Mouse (Mus musculus): ENCODE data around the gene Itgav. TPM values are rescaled to one million over a fixed set of nuclear protein-coding genes. Genes with fewer than 3 reads are reported as not detected.

Itgav gene
- polyA plus RNA-seq, 1 experiment from 2014 or later, result 24.5 TPM

DNA sequence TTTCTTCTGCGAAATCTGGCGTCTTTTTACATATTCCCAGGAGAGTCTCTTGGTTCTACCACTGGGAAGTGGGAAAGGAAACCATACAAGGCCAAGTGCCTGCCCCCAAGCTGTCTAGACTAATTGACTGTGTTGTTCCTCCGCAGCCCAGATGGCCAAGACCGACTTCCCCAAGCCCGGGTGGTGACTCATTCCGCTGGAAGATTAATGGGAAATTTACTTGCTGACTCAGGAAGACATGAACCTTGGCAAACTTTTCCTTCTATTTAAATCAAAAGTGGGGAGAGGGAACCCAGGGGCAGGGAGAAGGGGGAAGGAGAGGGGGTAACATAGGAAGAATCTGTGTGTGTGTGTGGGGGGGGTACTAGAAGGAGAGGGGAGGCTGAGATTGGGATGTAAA is 9.4 kb upstream of the Itgav start:
- no peaks in the 10 kb centered on the region for H3K4me1 ChIP-seq
- H3K36me3 ChIP-seq, result no peaks in the 10 kb centered on the region
- H3K9ac ChIP-seq, result no peak overlapping the region
- ATAC-seq, result no peak
- H3K4me3 ChIP-seq, result no peak overlapping the region
- H3K27ac ChIP-seq, result no peak overlapping the region
- WGBS (ENCODE audit: insufficient replicate concordance), result 28% methylated on average over 6 of the region's 6 CpGs
- H3K4me2 ChIP-seq, result no peak overlapping the region
- no peaks in the 10 kb centered on the region for H3K9me3 ChIP-seq (replicated peaks)
- no peaks in the 10 kb centered on the region for H3K27me3 ChIP-seq (replicated peaks)

DNA sequence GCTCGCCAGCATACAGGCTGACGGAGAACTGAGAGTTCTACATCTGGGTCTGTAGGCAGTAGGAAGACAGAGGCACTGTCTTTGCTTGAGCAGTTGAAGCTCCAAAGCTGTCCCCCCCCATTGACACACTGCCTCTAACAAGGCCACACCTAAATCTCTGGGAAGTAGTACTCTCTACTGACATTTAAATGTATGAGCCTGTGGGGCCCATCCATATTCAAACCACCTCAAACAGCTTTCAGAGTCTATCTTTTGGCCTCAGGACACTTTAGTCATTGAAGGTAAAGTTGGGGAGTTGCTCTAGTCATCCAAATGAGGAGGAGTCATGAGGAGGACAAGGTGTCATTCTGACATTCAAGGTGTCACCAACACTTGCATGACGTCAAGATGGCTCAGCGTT is 5.9 kb upstream of the Itgav start:
- Histone ChIP-seq H3K36me3 (no peaks in the 10 kb centered on the region), H3K4me2 (no peak overlapping the region), H3K4me1 (peaks cover 12% of the 10 kb centered on the region), H3K27me3 (replicated peaks) (no peaks in the 10 kb centered on the region), H3K9ac (no peak overlapping the region), H3K9me3 (replicated peaks) (no peaks in the 10 kb centered on the region), H3K27ac (no peak overlapping the region), H3K4me3 (no peak overlapping the region)
- ATAC-seq, result no peak
- WGBS (ENCODE audit: insufficient replicate concordance), result 67% methylated on average over 4 of the region's 4 CpGs

DNA sequence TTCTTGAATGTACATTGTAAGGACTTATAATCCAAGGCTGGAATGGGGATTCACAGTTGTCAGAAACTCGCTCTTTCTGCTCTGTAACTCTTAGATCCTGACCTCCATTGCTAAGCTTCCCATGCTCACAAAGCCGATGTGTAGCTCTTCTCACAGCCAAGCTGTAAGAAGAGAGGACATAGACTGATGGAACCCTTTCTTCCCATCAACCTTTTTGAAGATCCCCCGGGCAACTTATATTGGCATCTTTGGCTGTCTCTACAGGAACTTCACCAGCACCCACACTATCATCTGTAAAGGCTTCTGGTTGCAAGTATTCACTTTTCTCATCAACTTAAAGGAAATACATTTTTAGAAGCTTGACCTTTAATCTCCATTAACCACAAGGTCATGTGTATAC is 2.6 kb upstream of the Itgav start:
- peaks cover 15% of the 10 kb centered on the region for H3K27me3 ChIP-seq (replicated peaks)
- no peak overlapping the region for H3K27ac ChIP-seq
- peaks cover 31% of the 10 kb centered on the region for H3K4me1 ChIP-seq
- no peak overlapping the region for H3K4me3 ChIP-seq
- no peaks in the 10 kb centered on the region for H3K9me3 ChIP-seq (replicated peaks)
- no peak for ATAC-seq
- 56% methylated on average over 3 of the region's 3 CpGs for whole genome bisulfite sequencing (ENCODE audit: insufficient replicate concordance)
- H3K36me3 ChIP-seq, result no peaks in the 10 kb centered on the region
- H3K9ac ChIP-seq, result no peak overlapping the region
- H3K4me2 ChIP-seq, result no peak overlapping the region

DNA sequence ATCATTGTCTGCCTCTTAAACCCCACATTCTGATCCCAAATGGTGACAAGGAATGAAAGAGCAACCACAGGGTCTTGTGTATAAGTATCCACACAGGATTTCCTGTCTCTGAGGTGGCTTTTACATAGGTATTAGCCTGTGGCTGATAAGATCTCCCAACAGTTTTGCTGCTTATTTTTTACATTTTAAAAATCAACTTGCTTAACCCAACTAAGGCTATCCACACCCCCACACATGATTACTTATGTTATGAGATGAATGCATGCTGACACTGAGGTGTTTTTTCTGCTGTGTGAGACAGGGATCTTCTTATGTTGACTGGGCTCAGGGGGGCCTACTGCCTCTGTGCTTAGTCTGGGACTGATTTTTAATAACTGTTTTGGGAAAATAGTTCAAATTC is 1.3 kb upstream of the Itgav start:
- Histone ChIP-seq H3K4me2 (no peak overlapping the region), H3K4me3 (no peak overlapping the region), H3K9me3 (replicated peaks) (no peaks in the 10 kb centered on the region), H3K36me3 (no peaks in the 10 kb centered on the region), H3K9ac (no peak overlapping the region), H3K4me1 (peaks cover 31% of the 10 kb centered on the region), H3K27me3 (replicated peaks) (peaks cover 15% of the 10 kb centered on the region), H3K27ac (no peak overlapping the region)
- no peak for ATAC-seq

DNA sequence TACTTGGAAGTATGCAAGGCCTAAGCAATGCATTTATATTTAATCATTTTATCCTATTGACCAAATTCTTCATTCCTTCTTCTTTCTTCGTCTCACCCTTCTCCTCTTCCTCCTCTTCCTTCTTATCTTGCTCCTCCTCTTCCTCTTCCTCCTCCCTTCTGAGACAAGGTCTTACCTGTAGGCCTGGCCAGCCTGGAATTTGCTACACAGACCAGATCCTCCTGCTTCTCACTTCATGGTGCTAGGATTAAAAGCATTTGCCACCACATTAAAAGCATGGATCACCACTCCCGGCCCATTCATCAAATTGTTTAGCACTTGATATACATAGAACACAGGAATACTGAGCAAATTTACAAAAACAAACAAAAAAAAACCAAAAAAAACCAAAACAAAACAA is 851 bp upstream of the Itgav start:
- 45% methylated on average over 2 of the region's 2 CpGs for WGBS (ENCODE audit: insufficient replicate concordance)
- Histone ChIP-seq H3K4me1 (peaks cover 31% of the 10 kb centered on the region), H3K9me3 (replicated peaks) (no peaks in the 10 kb centered on the region), H3K4me3 (peak overlapping the region; percentile 74), H3K4me2 (peak overlapping the region; percentile 86), H3K27me3 (replicated peaks) (peaks cover 15% of the 10 kb centered on the region), H3K9ac (no peak overlapping the region), H3K36me3 (no peaks in the 10 kb centered on the region), H3K27ac (no peak overlapping the region)
- ATAC-seq, result no peak

DNA sequence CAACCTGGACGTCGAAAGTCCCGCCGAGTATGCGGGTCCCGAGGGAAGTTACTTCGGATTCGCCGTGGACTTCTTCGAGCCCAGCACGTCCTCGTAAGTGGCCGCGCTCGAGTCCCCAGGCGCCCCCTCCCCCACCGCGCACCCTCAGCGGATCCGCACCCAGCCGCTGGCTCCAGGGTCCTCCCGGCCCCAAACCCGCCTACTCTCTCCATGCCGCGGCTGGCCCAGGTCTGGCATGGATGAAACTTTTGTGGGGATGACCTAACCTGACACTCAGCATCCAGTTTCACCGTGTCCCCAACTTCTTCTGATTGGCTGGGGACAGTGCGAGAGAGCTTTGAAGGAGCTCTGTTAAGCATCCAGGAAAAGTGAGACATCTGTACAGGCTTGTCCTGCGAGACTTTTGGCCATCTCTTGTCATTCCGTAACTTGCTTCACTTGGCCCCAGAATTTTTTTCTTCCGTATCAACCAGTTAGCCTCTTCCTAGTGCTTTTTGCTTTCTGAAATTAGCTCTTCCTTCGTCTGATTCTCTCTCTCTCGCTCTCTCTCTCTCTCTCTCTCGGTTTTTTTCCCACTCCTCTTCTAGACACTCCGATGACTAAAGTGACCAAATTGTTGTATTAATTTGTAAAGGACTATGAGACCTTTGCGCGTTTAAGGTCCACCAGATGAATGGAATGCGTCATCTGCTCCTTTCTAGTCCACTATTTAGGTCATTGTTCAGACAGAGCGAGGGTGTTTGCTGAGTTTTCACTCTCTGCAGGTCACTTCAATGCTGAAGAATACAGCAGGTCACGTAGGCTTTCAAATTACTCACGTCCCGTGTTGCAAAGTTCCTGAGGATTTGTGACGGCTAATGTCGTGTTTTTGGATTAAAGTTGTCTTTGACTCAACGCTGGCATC is 882 bp downstream of the Itgav start:
- H3K36me3 ChIP-seq, result no peaks in the 10 kb centered on the region
- peak overlapping the region; percentile 84 for H3K27ac ChIP-seq
- peak overlapping the region; percentile 74 for H3K4me3 ChIP-seq
- ATAC-seq, result peak; percentile 59
- no peaks in the 10 kb centered on the region for H3K9me3 ChIP-seq (replicated peaks)
- peak overlapping the region; percentile 86 for H3K4me2 ChIP-seq
- H3K4me1 ChIP-seq, result peaks cover 31% of the 10 kb centered on the region
- peak overlapping the region; percentile 73 for H3K9ac ChIP-seq
- WGBS (ENCODE audit: insufficient replicate concordance), result 8% methylated on average over 44 of the region's 44 CpGs
- H3K27me3 ChIP-seq (replicated peaks), result peaks cover 15% of the 10 kb centered on the region

DNA sequence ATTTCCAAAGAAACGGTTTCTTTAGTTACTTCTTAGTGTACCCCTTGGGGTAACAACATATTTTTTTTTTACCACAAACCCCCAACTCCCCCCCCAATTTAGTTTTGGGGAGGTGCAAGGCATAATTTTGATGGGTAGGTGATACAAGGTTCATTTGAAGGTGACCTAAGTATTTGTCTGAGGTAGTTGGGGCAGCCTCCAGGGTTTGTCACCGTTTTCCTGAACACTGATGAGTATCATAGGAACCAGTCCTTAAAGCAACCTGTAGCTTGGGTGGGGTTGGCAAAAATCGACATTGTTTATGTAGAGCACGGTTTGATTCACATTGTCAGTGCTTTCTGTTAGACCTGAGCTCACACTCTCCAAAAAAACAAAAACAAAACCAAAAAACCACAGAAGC is 1.6 kb downstream of the Itgav start:
- Histone ChIP-seq H3K4me1 (peaks cover 31% of the 10 kb centered on the region), H3K27ac (no peak overlapping the region), H3K4me2 (peak overlapping the region; percentile 86), H3K9me3 (replicated peaks) (no peaks in the 10 kb centered on the region), H3K36me3 (peaks cover 3% of the 10 kb centered on the region; the same call in 1 of the 2 replicates), H3K9ac (no peak overlapping the region), H3K27me3 (replicated peaks) (peaks cover 15% of the 10 kb centered on the region), H3K4me3 (peak overlapping the region; percentile 74; the same call in 1 of the 2 replicates)
- no peak for ATAC-seq
- 42% methylated on average over 4 of the region's 4 CpGs for WGBS (ENCODE audit: insufficient replicate concordance)

DNA sequence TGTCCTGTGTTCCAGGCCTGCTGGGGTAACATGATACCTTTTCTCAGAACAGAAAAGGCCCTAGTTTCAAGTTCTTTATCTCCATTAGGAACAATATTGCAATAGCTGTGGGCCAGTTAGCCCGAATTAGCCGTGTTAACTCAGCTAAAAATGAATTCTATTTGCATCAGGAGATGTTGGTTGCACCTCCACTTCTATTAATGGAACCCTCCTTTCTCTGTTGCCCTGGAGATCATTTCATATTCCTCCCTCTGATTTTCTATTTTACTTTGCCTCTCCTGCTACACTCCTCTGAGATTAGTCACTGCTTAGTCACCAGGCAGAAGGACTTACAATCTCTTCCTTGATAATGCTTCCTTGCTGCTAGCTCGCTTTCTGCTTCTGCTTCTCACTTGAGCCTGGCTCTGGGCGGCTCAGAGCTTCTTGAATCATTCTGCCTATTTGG is 4.1 kb downstream of the Itgav start:
- Histone ChIP-seq H3K9me3 (replicated peaks) (no peaks in the 10 kb centered on the region), H3K4me3 (no peak overlapping the region), H3K36me3 (peaks cover 5% of the 10 kb centered on the region; the same call in 1 of the 2 replicates), H3K27ac (no peak overlapping the region), H3K9ac (no peak overlapping the region), H3K4me1 (peaks cover 19% of the 10 kb centered on the region), H3K4me2 (no peak overlapping the region), H3K27me3 (replicated peaks) (peaks cover 15% of the 10 kb centered on the region)
- no peak for ATAC-seq
- WGBS (ENCODE audit: insufficient replicate concordance), result 41% methylated on average over 4 of the region's 4 CpGs

DNA sequence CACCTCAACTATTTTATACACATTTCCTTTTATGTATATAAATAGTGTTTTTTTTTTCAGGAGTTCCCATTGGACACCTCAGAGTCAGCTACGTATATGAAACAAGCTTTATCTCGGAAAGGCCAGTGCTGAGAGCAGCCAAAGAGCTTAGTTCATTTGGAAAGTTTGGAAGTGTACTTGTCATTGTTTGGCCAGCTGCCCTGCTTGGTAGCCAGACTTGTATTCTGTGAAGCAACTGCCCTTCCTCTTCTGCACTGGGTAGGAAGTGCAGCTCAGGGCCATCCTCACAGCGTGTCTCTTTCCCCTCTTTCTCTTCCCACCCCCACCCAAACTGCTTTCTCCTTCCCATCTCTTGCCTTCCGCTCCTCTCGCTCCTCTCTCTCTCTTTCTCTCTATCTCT is 5.1 kb downstream of the Itgav start:
- Histone ChIP-seq H3K27me3 (replicated peaks) (peaks cover 11% of the 10 kb centered on the region), H3K27ac (no peak overlapping the region), H3K4me3 (no peak overlapping the region), H3K9me3 (replicated peaks) (no peaks in the 10 kb centered on the region), H3K9ac (no peak overlapping the region), H3K4me1 (peaks cover 20% of the 10 kb centered on the region), H3K4me2 (no peak overlapping the region), H3K36me3 (peaks cover 5% of the 10 kb centered on the region; the same call in 1 of the 2 replicates)
- WGBS (ENCODE audit: insufficient replicate concordance), result 60% methylated on average over 5 of the region's 5 CpGs
- no peak for ATAC-seq

DNA sequence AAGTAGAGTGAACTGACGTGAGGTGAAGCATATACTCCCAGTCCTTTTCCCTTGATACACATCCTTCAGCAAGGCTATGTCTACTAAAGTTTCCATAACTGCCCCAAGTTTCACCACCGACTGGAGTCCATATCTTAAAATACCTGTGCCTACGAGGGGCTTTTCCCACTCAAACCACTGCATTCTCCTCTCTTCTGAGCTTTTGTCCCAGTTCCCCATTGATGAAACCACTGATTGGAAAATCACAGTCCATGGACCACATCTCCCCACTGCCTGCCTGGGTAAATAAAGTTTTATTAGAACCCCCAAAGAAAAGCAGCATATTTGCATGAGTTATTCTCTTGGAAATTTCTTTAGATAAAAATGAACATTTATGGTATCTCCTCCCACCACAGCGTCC is 8.7 kb downstream of the Itgav start:
- 78% methylated on average over 4 of the region's 4 CpGs for WGBS (ENCODE audit: insufficient replicate concordance)
- Histone ChIP-seq H3K36me3 (peaks cover 14% of the 10 kb centered on the region), H3K9ac (no peak overlapping the region), H3K9me3 (replicated peaks) (no peaks in the 10 kb centered on the region), H3K27me3 (replicated peaks) (no peaks in the 10 kb centered on the region), H3K4me3 (no peak overlapping the region), H3K27ac (no peak overlapping the region), H3K4me2 (no peak overlapping the region), H3K4me1 (peaks cover 8% of the 10 kb centered on the region)
- ATAC-seq, result no peak

DNA sequence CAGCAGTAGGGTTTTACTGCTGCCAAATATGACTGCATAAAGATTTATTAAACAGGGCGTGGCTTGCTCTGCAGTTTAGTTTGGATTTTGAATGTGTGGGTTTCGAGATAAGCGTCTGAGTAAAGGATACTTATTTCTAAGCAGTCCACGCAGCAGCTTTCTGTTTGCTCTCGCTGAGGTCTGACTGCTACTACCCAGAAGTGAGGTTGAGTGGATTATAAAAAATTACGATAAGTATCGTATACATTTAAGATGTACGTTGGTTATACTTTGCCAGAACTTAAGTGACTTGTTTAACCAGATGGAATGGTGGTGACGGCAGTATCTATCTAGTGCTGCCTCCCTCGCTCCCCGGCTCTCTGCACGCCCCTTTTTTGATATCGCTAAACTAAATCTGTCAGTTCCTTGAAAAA is 9.8 kb downstream of the Itgav start:
- Histone ChIP-seq H3K4me1 (peaks cover 13% of the 10 kb centered on the region), H3K9ac (no peak overlapping the region), H3K9me3 (replicated peaks) (no peaks in the 10 kb centered on the region), H3K36me3 (peaks cover 17% of the 10 kb centered on the region), H3K4me2 (peak overlapping the region; percentile 28), H3K27ac (no peak overlapping the region), H3K27me3 (replicated peaks) (no peaks in the 10 kb centered on the region), H3K4me3 (no peak overlapping the region)
- ATAC-seq, result 0 out of 2 replicates have a peak, but pooled peaks have one; percentile 42
- 43% methylated on average over 13 of the region's 13 CpGs for WGBS (ENCODE audit: insufficient replicate concordance)

DNA sequence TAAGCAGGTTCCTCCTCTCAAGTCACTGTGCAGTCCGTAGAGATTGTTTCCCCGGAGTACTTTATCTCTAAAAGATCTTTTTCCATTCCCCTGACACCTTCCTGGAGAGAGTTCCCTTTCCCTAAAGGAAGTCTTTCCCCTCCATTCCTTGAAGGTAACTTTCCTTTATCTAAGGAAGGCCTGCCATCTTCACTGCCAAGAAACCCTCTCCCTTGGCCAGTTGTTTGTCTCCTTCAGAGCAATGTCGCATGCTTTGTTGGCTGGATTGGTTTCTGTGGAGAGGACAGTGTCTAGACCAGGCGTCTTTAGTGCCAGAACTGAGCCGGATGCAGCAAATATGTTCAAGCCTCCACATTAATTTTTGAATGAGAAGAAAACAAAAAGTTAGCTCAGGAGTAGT is 11.1 kb downstream of the Itgav start:
- no peak overlapping the region for H3K4me2 ChIP-seq
- ATAC-seq, result no peak
- no peak overlapping the region for H3K4me3 ChIP-seq
- H3K27me3 ChIP-seq (replicated peaks), result no peaks in the 10 kb centered on the region
- H3K27ac ChIP-seq, result no peak overlapping the region
- H3K9me3 ChIP-seq (replicated peaks), result no peaks in the 10 kb centered on the region
- WGBS (ENCODE audit: insufficient replicate concordance), result 65% methylated on average over 5 of the region's 5 CpGs
- peaks cover 17% of the 10 kb centered on the region for H3K36me3 ChIP-seq
- H3K9ac ChIP-seq, result no peak overlapping the region
- peaks cover 18% of the 10 kb centered on the region for H3K4me1 ChIP-seq

Data from liver, embryonic 12.5 days (tissue).